Mouse (Mus musculus): ENCODE results near the gene Iqschfp. TPM values are rescaled to one million over a fixed set of nuclear protein-coding genes. Genes with fewer than 3 reads are reported as not detected.

Gene Iqschfp
- polyA plus RNA-seq, 1 experiment from 2014 or later = not detected

DNA sequence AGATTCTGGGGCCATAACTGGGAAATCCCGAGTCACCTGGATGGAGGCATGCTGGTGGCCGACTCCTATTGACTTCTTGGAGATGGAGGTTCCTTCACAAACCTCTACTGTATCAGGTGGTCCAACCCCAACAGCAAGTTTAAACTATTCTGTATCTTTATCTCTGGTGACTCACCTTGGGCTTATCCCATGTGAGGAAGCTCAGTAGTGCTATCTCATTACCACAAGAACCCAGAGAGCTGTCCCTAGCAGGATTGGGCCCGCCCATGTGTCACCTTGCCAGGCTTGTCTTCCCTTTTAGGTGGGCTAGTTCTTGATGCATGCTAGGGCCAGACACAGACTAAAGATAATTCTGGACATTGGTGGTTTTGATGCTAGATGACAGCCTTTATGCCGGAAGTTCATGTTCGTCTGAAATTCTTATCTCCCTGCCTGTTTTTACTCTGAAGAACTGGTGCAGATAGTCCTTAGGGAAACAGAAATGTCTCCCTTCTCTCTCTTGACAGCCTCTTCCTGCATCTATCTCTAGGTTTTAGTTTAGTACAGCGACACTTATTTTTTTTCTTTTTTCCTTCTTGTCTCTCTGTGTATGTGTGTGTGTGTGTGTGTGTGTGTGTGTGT, 607.6 kb downstream of the Iqschfp start:
- peaks cover 7% of the 10 kb centered on the region for H3K4me1 ChIP-seq (ENCODE audit: insufficient read depth)
- ATAC-seq (peak; percentile 85), DNase-seq (peak; percentile 42)
- H3K27me3 ChIP-seq (ENCODE audit: insufficient read depth, low read length) = peaks cover 20% of the 10 kb centered on the region
- no peak overlapping the region for H3K27ac ChIP-seq (ENCODE audit: low read depth)
- H3K9me3 ChIP-seq (ENCODE audit: low read length) = no peaks in the 10 kb centered on the region
- no peak overlapping the region for H3K9ac ChIP-seq (replicated peaks)
- TF ChIP-seq CTCF (IDR thresholded peaks at IDR 0.05; ENCODE audit: low read depth) (no peak), EP300 (IDR thresholded peaks at IDR 0.05; ENCODE audit: low read depth) (peak; percentile 90)
- no peaks in the 10 kb centered on the region for H3K36me3 ChIP-seq (replicated peaks; ENCODE audit: insufficient read depth, low read length)
- WGBS (ENCODE audit: insufficient replicate concordance) = 48% methylated on average over 6 of the region's 6 CpGs
- no peak overlapping the region for H3K4me3 ChIP-seq (ENCODE audit: low read depth, low read length)
- H3K4me2 ChIP-seq (ENCODE audit: low read depth, low read length) = no peak overlapping the region

GRCm38 (mm10) chr3:68504838-68505237, 612.8 kb downstream of the Iqschfp start:
- Histone ChIP-seq H3K9me3 (ENCODE audit: low read length) (no peaks in the 10 kb centered on the region), H3K4me2 (ENCODE audit: low read depth, low read length) (no peak overlapping the region), H3K36me3 (replicated peaks; ENCODE audit: insufficient read depth, low read length) (no peaks in the 10 kb centered on the region), H3K4me3 (ENCODE audit: low read depth, low read length) (no peak overlapping the region), H3K4me1 (ENCODE audit: insufficient read depth) (peaks cover 9% of the 10 kb centered on the region; the same call in 1 of the 2 replicates), H3K9ac (replicated peaks) (no peak overlapping the region), H3K27me3 (ENCODE audit: insufficient read depth, low read length) (no peaks in the 10 kb centered on the region), H3K27ac (ENCODE audit: low read depth) (no peak overlapping the region)
- ATAC-seq (no peak), DNase-seq (no peak)
- TF ChIP-seq EP300 (IDR thresholded peaks at IDR 0.05; ENCODE audit: low read depth) (no peak), CTCF (IDR thresholded peaks at IDR 0.05; ENCODE audit: low read depth) (no peak)
- 54% methylated on average over 3 of the region's 3 CpGs for WGBS (ENCODE audit: insufficient replicate concordance)

DNA sequence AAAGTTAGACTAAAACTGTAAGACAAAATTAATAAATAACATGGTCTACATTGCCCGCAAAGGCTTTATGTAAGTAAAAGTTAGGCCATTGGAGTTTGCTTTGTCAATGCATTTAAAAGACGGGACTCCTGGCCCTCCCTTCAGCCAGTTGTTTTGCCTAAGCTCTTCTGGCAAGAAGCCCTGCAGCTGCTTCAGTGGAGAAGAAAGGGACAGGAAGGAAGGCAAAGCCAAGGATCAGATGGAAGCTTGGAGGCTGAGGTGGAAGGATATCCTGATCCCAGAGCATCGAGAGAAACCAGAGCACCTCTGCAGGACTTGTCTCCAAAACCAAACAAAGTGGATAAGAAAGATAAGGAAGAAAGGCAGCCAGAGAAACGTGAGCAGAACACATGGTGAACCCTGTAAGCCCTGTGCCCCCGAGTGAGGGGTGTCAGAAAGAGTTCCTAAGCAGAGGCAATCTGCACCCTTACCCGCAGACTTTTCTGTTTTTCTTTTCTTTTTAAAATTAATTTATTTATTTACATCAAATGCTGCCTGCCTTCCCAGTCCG, 614.8 kb downstream of the Iqschfp start:
- Histone ChIP-seq H3K4me2 (ENCODE audit: low read depth, low read length) (no peak overlapping the region), H3K4me3 (ENCODE audit: low read depth, low read length) (no peak overlapping the region), H3K9ac (replicated peaks) (no peak overlapping the region), H3K27ac (ENCODE audit: low read depth) (no peak overlapping the region), H3K36me3 (replicated peaks; ENCODE audit: insufficient read depth, low read length) (no peaks in the 10 kb centered on the region), H3K9me3 (ENCODE audit: low read length) (no peaks in the 10 kb centered on the region), H3K4me1 (ENCODE audit: insufficient read depth) (peaks cover 9% of the 10 kb centered on the region; the same call in 1 of the 2 replicates), H3K27me3 (ENCODE audit: insufficient read depth, low read length) (no peaks in the 10 kb centered on the region)
- no peak for ATAC-seq
- TF ChIP-seq EP300 (IDR thresholded peaks at IDR 0.05; ENCODE audit: low read depth) = no peak; the same call in 1 of the 2 replicates
- no peak for TF ChIP-seq CTCF (IDR thresholded peaks at IDR 0.05; ENCODE audit: low read depth)
- DNase-seq = no peak
- WGBS (ENCODE audit: insufficient replicate concordance) = 42% methylated on average over 7 of the region's 7 CpGs

DNA sequence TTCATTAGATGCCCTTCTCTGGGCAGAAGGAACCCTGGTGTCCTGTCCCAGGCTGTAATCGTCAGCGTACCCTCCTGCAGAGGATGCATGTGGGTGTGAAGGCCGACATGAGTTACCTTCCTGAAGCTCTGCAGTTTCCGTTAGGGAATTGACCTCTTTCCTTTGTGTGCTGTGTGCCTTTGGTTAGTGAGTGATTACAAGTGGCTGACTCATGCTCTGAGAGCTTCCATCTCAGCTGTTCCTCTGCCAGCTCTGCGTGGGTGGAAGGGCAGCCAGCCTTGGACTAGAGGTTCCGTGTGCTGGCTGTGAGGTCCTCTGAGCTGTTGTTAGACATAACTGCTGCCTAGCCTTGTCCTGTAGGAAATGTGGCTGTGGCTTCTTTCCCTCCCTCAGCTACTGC, 616.6 kb downstream of the Iqschfp start:
- DNase-seq (peak; percentile 53), ATAC-seq (peak; percentile 81)
- Histone ChIP-seq H3K4me2 (ENCODE audit: low read depth, low read length) (no peak overlapping the region), H3K9ac (replicated peaks) (no peak overlapping the region), H3K4me1 (ENCODE audit: insufficient read depth) (peaks cover 9% of the 10 kb centered on the region; the same call in 1 of the 2 replicates), H3K36me3 (replicated peaks; ENCODE audit: insufficient read depth, low read length) (no peaks in the 10 kb centered on the region), H3K27ac (ENCODE audit: low read depth) (peak overlapping the region; percentile 25), H3K27me3 (ENCODE audit: insufficient read depth, low read length) (no peaks in the 10 kb centered on the region), H3K4me3 (ENCODE audit: low read depth, low read length) (no peak overlapping the region), H3K9me3 (ENCODE audit: low read length) (no peaks in the 10 kb centered on the region)
- TF ChIP-seq CTCF (IDR thresholded peaks at IDR 0.05; ENCODE audit: low read depth) (no peak), EP300 (IDR thresholded peaks at IDR 0.05; ENCODE audit: low read depth) (peak; percentile 51; the same call in 1 of the 2 replicates)
- WGBS (ENCODE audit: insufficient replicate concordance) = 18% methylated on average over 6 of the region's 6 CpGs

GRCm38 (mm10) chr3:68510872-68511271, 618.8 kb downstream of the Iqschfp start:
- Histone ChIP-seq H3K4me2 (ENCODE audit: low read depth, low read length) (no peak overlapping the region; the same call in 1 of the 2 replicates), H3K4me1 (ENCODE audit: insufficient read depth) (peaks cover 9% of the 10 kb centered on the region; the same call in 1 of the 2 replicates), H3K9ac (replicated peaks) (no peak overlapping the region), H3K27me3 (ENCODE audit: insufficient read depth, low read length) (no peaks in the 10 kb centered on the region), H3K9me3 (ENCODE audit: low read length) (no peaks in the 10 kb centered on the region), H3K36me3 (replicated peaks; ENCODE audit: insufficient read depth, low read length) (no peaks in the 10 kb centered on the region), H3K4me3 (ENCODE audit: low read depth, low read length) (no peak overlapping the region), H3K27ac (ENCODE audit: low read depth) (no peak overlapping the region)
- no peak for TF ChIP-seq CTCF (IDR thresholded peaks at IDR 0.05; ENCODE audit: low read depth)
- TF ChIP-seq EP300 (IDR thresholded peaks at IDR 0.05; ENCODE audit: low read depth) = peak; percentile 46; the same call in 1 of the 2 replicates
- WGBS (ENCODE audit: insufficient replicate concordance) = 59% methylated on average over 5 of the region's 5 CpGs
- DNase-seq = peak; percentile 22
- ATAC-seq = peak; percentile 58

- DNase-seq (no peak), ATAC-seq (no peak)
- H3K36me3 ChIP-seq (replicated peaks; ENCODE audit: insufficient read depth, low read length) = no peaks in the 10 kb centered on the region
- H3K9ac ChIP-seq (replicated peaks) = no peak overlapping the region
- H3K9me3 ChIP-seq (ENCODE audit: low read length) = no peaks in the 10 kb centered on the region
- no peak overlapping the region for H3K4me2 ChIP-seq (ENCODE audit: low read depth, low read length)
- WGBS (ENCODE audit: insufficient replicate concordance) = 66% methylated on average over 4 of the region's 4 CpGs
- no peak overlapping the region for H3K4me3 ChIP-seq (ENCODE audit: low read depth, low read length)
- H3K4me1 ChIP-seq (ENCODE audit: insufficient read depth) = peaks cover 9% of the 10 kb centered on the region; the same call in 1 of the 2 replicates
- TF ChIP-seq CTCF (IDR thresholded peaks at IDR 0.05; ENCODE audit: low read depth) (no peak), EP300 (IDR thresholded peaks at IDR 0.05; ENCODE audit: low read depth) (no peak)
- no peaks in the 10 kb centered on the region for H3K27me3 ChIP-seq (ENCODE audit: insufficient read depth, low read length)
- no peak overlapping the region for H3K27ac ChIP-seq (ENCODE audit: low read depth)
Measured at GRCm38 (mm10) chr3:68511744-68512143, 619.7 kb downstream of the Iqschfp start.

Measured in liver, postnatal 0 days (tissue).